8 mouse cellular contexts compared by ENCODE assay signal in the genomic region with DNA sequence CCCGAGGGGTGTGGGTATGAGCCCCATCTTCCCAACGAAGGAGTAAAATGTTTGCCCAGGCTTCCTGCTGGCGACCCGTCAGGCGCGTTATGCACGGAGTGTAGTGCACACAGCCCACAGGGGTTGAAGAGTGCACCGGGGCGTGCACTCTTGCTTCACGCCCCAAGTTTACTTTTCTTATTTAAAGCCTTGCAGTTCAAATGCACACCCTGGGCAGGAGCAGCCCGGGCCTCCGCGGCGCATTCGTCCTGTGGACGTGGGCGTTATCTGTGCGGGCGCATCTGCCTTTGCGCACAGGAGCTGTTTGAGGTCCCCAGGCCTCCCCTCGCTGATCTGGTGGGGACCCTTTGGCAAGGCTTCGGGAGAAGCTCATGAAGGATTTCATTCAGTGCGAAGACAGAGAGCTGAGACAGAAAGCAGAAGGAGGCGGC. TPM values are rescaled to one million over a fixed set of nuclear protein-coding genes. Genes with fewer than 3 reads are reported as not detected.
A peak's percentile ranks its signal among the peaks of the same experiment; 100 is the strongest.
DNase-seq lines count a peak whose midpoint lies in the region; ATAC-seq and TF ChIP-seq lines count a peak whose summit lies in the region.

No protein-coding gene starts in this region.

- H3K36me3 ChIP-seq in kidney, embryonic 16.5 days (ENCODE audit: insufficient read depth, low read length), result no peaks in the 10 kb centered on the region
- no peaks in the 10 kb centered on the region for H3K36me3 ChIP-seq in kidney, adult 2 months (ENCODE audit: control insufficient read depth, insufficient read depth, low read length)
- no peaks in the 10 kb centered on the region for H3K36me3 ChIP-seq in hindbrain, embryonic 16.5 days (ENCODE audit: control insufficient read depth, insufficient read depth, low read length)
- H3K36me3 ChIP-seq in neural tube, embryonic 13.5 days, result no peaks in the 10 kb centered on the region

- TF ChIP-seq CTCF in kidney, adult 2 months (conservative IDR thresholded peaks at IDR 0.05; ENCODE audit: insufficient read depth, insufficient read length, low read depth, low read length), result no peak
- no peak for TF ChIP-seq CTCF in cerebellum, adult 2 months (IDR thresholded peaks at IDR 0.05; ENCODE audit: borderline replicate concordance, insufficient read depth, low read depth, low read length)

- H3K9me3 ChIP-seq in kidney, embryonic 16.5 days (ENCODE audit: low read length), result no peaks in the 10 kb centered on the region
- H3K9me3 ChIP-seq in hindbrain, embryonic 16.5 days (ENCODE audit: control insufficient read depth, low read length), result no peaks in the 10 kb centered on the region
- H3K9me3 ChIP-seq in neural tube, embryonic 13.5 days, result no peaks in the 10 kb centered on the region

- no peak overlapping the region for H3K27ac ChIP-seq in kidney, embryonic 16.5 days (ENCODE audit: low read length)
- no peak overlapping the region for H3K27ac ChIP-seq in kidney, adult 2 months (ENCODE audit: insufficient read depth, low read depth, low read length)
- no peak overlapping the region for H3K27ac ChIP-seq in hindbrain, embryonic 16.5 days (ENCODE audit: low read depth, low read length)
- no peak overlapping the region for H3K27ac ChIP-seq in neural tube, embryonic 13.5 days (replicated peaks)
- no peak overlapping the region for H3K27ac ChIP-seq in cerebellum, adult 2 months (ENCODE audit: insufficient read depth, low read length)

- H3K4me2 ChIP-seq in kidney, embryonic 16.5 days (replicated peaks; ENCODE audit: low read depth, low read length), result peak overlapping the region; percentile 57
- peak overlapping the region; percentile 7 for H3K4me2 ChIP-seq in hindbrain, embryonic 16.5 days (ENCODE audit: low read length)
- peak overlapping the region; percentile 51 for H3K4me2 ChIP-seq in neural tube, embryonic 13.5 days

- peaks cover 49% of the 10 kb centered on the region for H3K27me3 ChIP-seq in kidney, embryonic 16.5 days (ENCODE audit: insufficient read depth, low read length)
- H3K27me3 ChIP-seq in kidney, adult 2 months (replicated peaks; ENCODE audit: control insufficient read depth, insufficient read depth, low read length), result peaks cover 4% of the 10 kb centered on the region
- peaks cover 29% of the 10 kb centered on the region for H3K27me3 ChIP-seq in hindbrain, embryonic 16.5 days (replicated peaks; ENCODE audit: control insufficient read depth, insufficient read depth, low read length)
- H3K27me3 ChIP-seq in neural tube, embryonic 13.5 days, result peaks cover 87% of the 10 kb centered on the region
- H3K27me3 ChIP-seq in cerebellum, adult 2 months (ENCODE audit: control insufficient read depth, insufficient read depth, low read length), result peaks cover 8% of the 10 kb centered on the region; the same call in 1 of the 2 replicates

- H3K9ac ChIP-seq in kidney, embryonic 16.5 days (replicated peaks; ENCODE audit: low read length), result no peak overlapping the region
- H3K9ac ChIP-seq in hindbrain, embryonic 16.5 days (ENCODE audit: low read depth, low read length), result no peak overlapping the region
- H3K9ac ChIP-seq in neural tube, embryonic 13.5 days, result no peak overlapping the region

- no peak for TF ChIP-seq POLR2A in kidney, adult 2 months (IDR thresholded peaks at IDR 0.05; ENCODE audit: low read depth, low read length)
- TF ChIP-seq POLR2A in cerebellum, adult 2 months (IDR thresholded peaks at IDR 0.05; ENCODE audit: borderline replicate concordance, insufficient read depth, low read length), result no peak

- ATAC-seq in kidney, embryonic 16.5 days (ENCODE audit: low FRiP score, low TSS enrichment), result peak; percentile 55
- no peak for ATAC-seq in hindbrain, embryonic 16.5 days
- 0 out of 2 replicates have a peak, but pooled peaks have one; percentile 19 for ATAC-seq in neural tube, embryonic 13.5 days (ENCODE audit: low read depth)
- ATAC-seq in frontal cortex, adult (ENCODE audit: low TSS enrichment), result no peak

- peak overlapping the region; percentile 48 for H3K4me3 ChIP-seq in kidney, embryonic 16.5 days (ENCODE audit: low read length)
- H3K4me3 ChIP-seq in kidney, adult 2 months (ENCODE audit: insufficient read depth, low read depth, low read length), result no peak overlapping the region
- no peak overlapping the region for H3K4me3 ChIP-seq in hindbrain, embryonic 16.5 days (ENCODE audit: low read length)
- H3K4me3 ChIP-seq in neural tube, embryonic 13.5 days, result peak overlapping the region; percentile 30
- no peak overlapping the region for H3K4me3 ChIP-seq in cerebellum, adult 2 months (replicated peaks; ENCODE audit: insufficient read depth, low read depth, low read length)

- peaks cover 8% of the 10 kb centered on the region for H3K4me1 ChIP-seq in kidney, embryonic 16.5 days (ENCODE audit: insufficient read depth, low read length)
- H3K4me1 ChIP-seq in kidney, adult 2 months (ENCODE audit: control insufficient read depth, insufficient read depth, low read length), result no peaks in the 10 kb centered on the region
- H3K4me1 ChIP-seq in hindbrain, embryonic 16.5 days (ENCODE audit: control insufficient read depth, insufficient read depth, low read depth, low read length), result peaks cover 4% of the 10 kb centered on the region; the same call in 1 of the 2 replicates
- peaks cover 13% of the 10 kb centered on the region for H3K4me1 ChIP-seq in neural tube, embryonic 13.5 days (replicated peaks)
- H3K4me1 ChIP-seq in cerebellum, adult 2 months (ENCODE audit: control insufficient read depth, insufficient read depth, low read length), result no peaks in the 10 kb centered on the region

- WGBS in kidney, embryonic 16.5 days, result 0% methylated on average over 24 of the region's 24 CpGs
- 3% methylated on average over 24 of the region's 24 CpGs for WGBS in kidney, adult 2 months
- WGBS in hindbrain, embryonic 16.5 days, result 0% methylated on average over 24 of the region's 24 CpGs
- under 1% methylated on average over 24 of the region's 24 CpGs for WGBS in neural tube, embryonic 13.5 days
- under 1% methylated on average over 24 of the region's 24 CpGs for WGBS in cerebellum, adult 2 months

- no peak for DNase-seq in kidney, adult 2 months
- DNase-seq in embryo, embryonic 10 days (ENCODE audit: low spot score), result peak; percentile 30
- DNase-seq in cerebellum, adult 2 months, result no peak
- DNase-seq in cerebellum, adult 8-10 months, result no peak

RNA-seq across cellular contexts. Expression of gene H60b, which starts 0.8 kb away (rescaled TPM):
- 1.5 and 1.7 TPM in 2 replicates for polyA plus RNA-seq in kidney, embryonic 16.5 days (2015; fragmentation: Nextera tagmentation; extraction: Ambion mirVana)
- 0.16 and 0.25 TPM in 2 replicates for polyA plus RNA-seq in kidney, adult 2 months (2012; rRNA removed)
- 0.15 and 0.24 TPM in 2 replicates for polyA plus RNA-seq in hindbrain, embryonic 16.5 days (2015; fragmentation: Nextera tagmentation; extraction: Ambion mirVana)
- polyA plus RNA-seq in neural tube, embryonic 13.5 days (2015; fragmentation: Nextera tagmentation; extraction: Ambion mirVana), result 0.66 TPM in 1 of 2 replicates, not detected in the other
- polyA plus RNA-seq in cerebellum, adult 2 months (2012; rRNA removed), result 0.21 and 0.38 TPM in 2 replicates

RNA-seq across cellular contexts. Expression of gene Raet1e, which starts 0.8 kb away (rescaled TPM):
- polyA plus RNA-seq in kidney, embryonic 16.5 days (2015; fragmentation: Nextera tagmentation; extraction: Ambion mirVana), result 12.5 and 13.1 TPM in 2 replicates
- polyA plus RNA-seq in kidney, adult 2 months (2012; rRNA removed), result 0.16 and 0.22 TPM in 2 replicates
- 0.30 and 0.85 TPM in 2 replicates for polyA plus RNA-seq in hindbrain, embryonic 16.5 days (2015; fragmentation: Nextera tagmentation; extraction: Ambion mirVana)
- polyA plus RNA-seq in neural tube, embryonic 13.5 days (2015; fragmentation: Nextera tagmentation; extraction: Ambion mirVana), result 1.8 and 2.3 TPM in 2 replicates
- not detected in 2 replicates for polyA plus RNA-seq in cerebellum, adult 2 months (2012; rRNA removed)

RNA-seq across cellular contexts. Expression of gene E030030I06Rik, which starts 10.1 kb away (rescaled TPM):
- 30.1 and 31.6 TPM in 2 replicates for polyA plus RNA-seq in kidney, embryonic 16.5 days (2015; fragmentation: Nextera tagmentation; extraction: Ambion mirVana)
- 3.6 and 7.5 TPM in 2 replicates for polyA plus RNA-seq in kidney, adult 2 months (2012; rRNA removed)
- polyA plus RNA-seq in hindbrain, embryonic 16.5 days (2015; fragmentation: Nextera tagmentation; extraction: Ambion mirVana), result 2.0 and 2.2 TPM in 2 replicates
- 2.7 and 3.1 TPM in 2 replicates for polyA plus RNA-seq in neural tube, embryonic 13.5 days (2015; fragmentation: Nextera tagmentation; extraction: Ambion mirVana)
- 0.13 and 0.16 TPM in 2 replicates for polyA plus RNA-seq in cerebellum, adult 2 months (2012; rRNA removed)

Comparison
In these comparisons a context has a peak if more than half of its experiments do, and no peak if none do; other contexts are left out.
1. H3K4me3 ChIP-seq: peak in kidney, embryonic 16.5 days (single experiment) and neural tube, embryonic 13.5 days (single experiment); none in kidney, adult 2 months (single experiment), hindbrain, embryonic 16.5 days (single experiment) and cerebellum, adult 2 months (single experiment).
2. ATAC-seq: peak in kidney, embryonic 16.5 days (single experiment) and neural tube, embryonic 13.5 days (single experiment); none in hindbrain, embryonic 16.5 days (single experiment) and frontal cortex, adult (single experiment).
3. H3K4me2 ChIP-seq: peak in every context shown above with its lines; median percentile 57 in kidney, embryonic 16.5 days; 51 in neural tube, embryonic 13.5 days; 7 in hindbrain, embryonic 16.5 days.